Comparison of ENCODE assay signal across 15 mouse cellular contexts in the genomic region with DNA sequence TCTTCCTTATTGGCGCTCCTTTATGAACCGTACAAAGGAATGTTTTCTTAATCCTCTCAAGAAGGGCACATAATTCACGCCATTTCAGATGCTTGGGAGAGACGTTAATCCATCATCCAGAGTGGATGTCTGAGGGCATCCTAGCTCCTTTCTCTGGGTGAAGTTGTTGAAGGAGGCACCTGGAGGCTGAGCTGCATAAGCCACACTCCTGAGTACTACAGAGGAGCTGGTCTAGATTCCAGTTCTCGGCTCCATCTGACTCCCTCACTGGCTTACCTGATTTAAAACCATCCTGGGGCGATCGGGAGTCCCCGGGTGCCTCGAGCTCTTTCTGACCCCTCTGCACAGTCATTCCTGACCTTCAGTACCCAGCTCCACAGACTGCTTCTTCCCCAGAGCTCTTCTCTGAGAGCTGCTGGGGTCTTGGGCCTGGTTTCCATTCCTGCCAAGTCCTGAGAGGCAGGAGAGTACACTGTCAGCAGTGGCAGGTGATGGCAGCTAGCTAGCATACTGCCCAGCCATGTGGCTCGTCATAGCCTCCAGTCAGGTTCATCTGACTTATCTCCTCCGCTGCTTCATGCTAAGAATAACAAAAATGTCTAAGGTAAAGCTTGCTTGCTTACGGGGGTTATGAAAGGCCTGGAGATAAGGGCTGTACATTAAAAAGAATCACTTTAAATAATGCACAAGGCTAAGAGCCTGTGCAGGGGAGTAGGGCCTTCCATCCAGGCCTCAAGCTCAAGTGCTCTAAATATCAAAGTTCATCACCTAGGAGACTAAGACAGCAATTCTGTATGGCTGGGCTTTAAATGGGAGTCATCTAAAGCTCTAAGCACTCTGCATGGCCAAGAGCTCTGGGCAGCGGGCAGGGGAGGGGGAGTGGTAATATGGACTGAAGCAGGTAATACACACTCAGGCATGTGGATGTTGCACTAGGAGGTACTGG. TPM values are rescaled to one million over a fixed set of nuclear protein-coding genes. Genes with fewer than 3 reads are reported as not detected.
DNase-seq lines count a peak whose midpoint lies in the region; ATAC-seq and TF ChIP-seq lines count a peak whose summit lies in the region.
"Had no signal": no experiment of that assay in that cellular context is flagged by ENCODE, and none has a peak within 500 bp of the region (broad histone marks: within the 10 kb centered on the region; RNA-seq: fewer than 3 reads in every experiment).

No protein-coding gene starts in this region.

- H3K4me3 ChIP-seq in hindbrain, embryonic 10.5 days, result no peak overlapping the region
- no peak overlapping the region for H3K4me3 ChIP-seq in hindbrain, postnatal 0 days (ENCODE audit: low read length)
- H3K4me3 ChIP-seq in heart, embryonic 13.5 days, result no peak overlapping the region
- no peak overlapping the region for H3K4me3 ChIP-seq in kidney, embryonic 16.5 days (ENCODE audit: low read length)
- H3K4me3 ChIP-seq: limb, embryonic 13.5 days; lung, embryonic 15.5 days; megakaryocyte, embryonic 14.5 days had no signal

- WGBS in hindbrain, embryonic 10.5 days, result 76% methylated on average over 13 of the region's 13 CpGs
- 65% methylated on average over 13 of the region's 13 CpGs for WGBS in hindbrain, postnatal 0 days
- 40% methylated on average over 13 of the region's 13 CpGs for WGBS in heart, embryonic 13.5 days
- 43% methylated on average over 13 of the region's 13 CpGs for WGBS in kidney, embryonic 16.5 days

- H3K9ac ChIP-seq in hindbrain, postnatal 0 days (replicated peaks; ENCODE audit: low read length), result no peak overlapping the region
- H3K9ac ChIP-seq in heart, embryonic 13.5 days, result 0 out of 2 replicates have a peak overlapping the region, but pooled peaks have one; percentile 33
- H3K9ac ChIP-seq in kidney, embryonic 16.5 days (replicated peaks; ENCODE audit: low read length), result no peak overlapping the region
- H3K9ac ChIP-seq: limb, embryonic 13.5 days; lung, embryonic 15.5 days had no signal

- no peaks in the 10 kb centered on the region for H3K36me3 ChIP-seq in hindbrain, embryonic 10.5 days
- H3K36me3 ChIP-seq in hindbrain, postnatal 0 days (ENCODE audit: insufficient read depth, low read length), result no peaks in the 10 kb centered on the region
- peaks cover 3% of the 10 kb centered on the region; the same call in 1 of the 2 replicates for H3K36me3 ChIP-seq in heart, embryonic 13.5 days
- H3K36me3 ChIP-seq in kidney, embryonic 16.5 days (ENCODE audit: insufficient read depth, low read length), result no peaks in the 10 kb centered on the region
- H3K36me3 ChIP-seq: G1E; limb, embryonic 13.5 days; lung, embryonic 15.5 days had no signal

- H3K9me3 ChIP-seq in hindbrain, embryonic 10.5 days, result no peaks in the 10 kb centered on the region
- no peaks in the 10 kb centered on the region for H3K9me3 ChIP-seq in hindbrain, postnatal 0 days (ENCODE audit: low read length)
- H3K9me3 ChIP-seq in heart, embryonic 13.5 days, result no peaks in the 10 kb centered on the region
- no peaks in the 10 kb centered on the region for H3K9me3 ChIP-seq in kidney, embryonic 16.5 days (ENCODE audit: low read length)
- H3K9me3 ChIP-seq: G1E; limb, embryonic 13.5 days; lung, embryonic 15.5 days; megakaryocyte, embryonic 14.5 days had no signal

- no peak for DNase-seq in hindbrain, embryonic 10.5 days (ENCODE audit: low spot score)
- DNase-seq in hindbrain, postnatal 0 days (ENCODE audit: low spot score), result no peak
- peak; percentile 27 for DNase-seq in brain, embryonic 14.5 days (ENCODE audit: low read depth)
- no peak for DNase-seq in spleen, adult 12 weeks (ENCODE audit: low spot score)
- DNase-seq in cerebellum, postnatal 10 days, result no peak
- DNase-seq: cerebellum, adult 18-20 months had no signal

- TF ChIP-seq POLR2A in brain, embryonic 14.5 days (IDR thresholded peaks at IDR 0.05; ENCODE audit: borderline replicate concordance, extremely low read depth, insufficient read depth, insufficient read length, poor library complexity, severe bottlenecking), result no peak

- no peak for ATAC-seq in hindbrain, postnatal 0 days
- peak; percentile 82 for ATAC-seq in heart, embryonic 13.5 days (ENCODE audit: extremely low read depth, insufficient number of reproducible peaks, low FRiP score, low TSS enrichment)
- peak; percentile 77; the same call in 1 of the 2 replicates for ATAC-seq in kidney, embryonic 16.5 days (ENCODE audit: low FRiP score, low TSS enrichment)
- no peak for ATAC-seq in megakaryocyte-erythroid progenitor cell, adult 5-6 weeks (replicated peaks; ENCODE audit: low FRiP score, low TSS enrichment, poor library complexity, severe bottlenecking)

- H3K27ac ChIP-seq in hindbrain, embryonic 10.5 days, result peak overlapping the region; percentile 24; the same call in 1 of the 2 replicates
- no peak overlapping the region for H3K27ac ChIP-seq in hindbrain, postnatal 0 days
- H3K27ac ChIP-seq in heart, embryonic 13.5 days (replicated peaks), result peak overlapping the region; percentile 89
- no peak overlapping the region for H3K27ac ChIP-seq in kidney, embryonic 16.5 days (ENCODE audit: low read length)
- H3K27ac ChIP-seq: limb, embryonic 13.5 days; lung, embryonic 15.5 days had no signal

- peaks cover 16% of the 10 kb centered on the region for H3K4me1 ChIP-seq in hindbrain, embryonic 10.5 days (replicated peaks)
- H3K4me1 ChIP-seq in hindbrain, postnatal 0 days (ENCODE audit: insufficient read depth, low read length), result no peaks in the 10 kb centered on the region
- peaks cover 79% of the 10 kb centered on the region for H3K4me1 ChIP-seq in heart, embryonic 13.5 days
- peaks cover 7% of the 10 kb centered on the region; the same call in 1 of the 2 replicates for H3K4me1 ChIP-seq in kidney, embryonic 16.5 days (ENCODE audit: insufficient read depth, low read length)

- TF ChIP-seq CTCF in hindbrain, postnatal 0 days (IDR thresholded peaks at IDR 0.05; ENCODE audit: low read depth), result no peak
- no peak for TF ChIP-seq CTCF in brain, embryonic 14.5 days (IDR thresholded peaks at IDR 0.05; ENCODE audit: borderline replicate concordance, extremely low read depth, insufficient read depth, insufficient read length)

- H3K27me3 ChIP-seq in hindbrain, embryonic 10.5 days (ENCODE audit: insufficient read depth, poor library complexity, severe bottlenecking), result no peaks in the 10 kb centered on the region
- H3K27me3 ChIP-seq in hindbrain, postnatal 0 days (ENCODE audit: insufficient read depth, low read length), result no peaks in the 10 kb centered on the region
- no peaks in the 10 kb centered on the region for H3K27me3 ChIP-seq in heart, embryonic 13.5 days (replicated peaks)
- no peaks in the 10 kb centered on the region for H3K27me3 ChIP-seq in kidney, embryonic 16.5 days (ENCODE audit: insufficient read depth, low read length)
- H3K27me3 ChIP-seq: limb, embryonic 13.5 days; lung, embryonic 15.5 days had no signal

- H3K4me2 ChIP-seq in hindbrain, postnatal 0 days (ENCODE audit: low read depth, low read length), result no peak overlapping the region
- peak overlapping the region; percentile 39 for H3K4me2 ChIP-seq in heart, embryonic 13.5 days
- no peak overlapping the region for H3K4me2 ChIP-seq in kidney, embryonic 16.5 days (replicated peaks; ENCODE audit: low read depth, low read length)
- H3K4me2 ChIP-seq: limb, embryonic 13.5 days; lung, embryonic 15.5 days had no signal

RNA-seq across cellular contexts. Expression of gene Lpar3, which starts 57.7 kb away (rescaled TPM):
- 0.68 and 1.00 TPM in 2 replicates for polyA plus RNA-seq in hindbrain, embryonic 10.5 days (2016; fragmentation: Nextera tagmentation; extraction: Ambion mirVana)
- total RNA-seq in hindbrain, postnatal 0 days (2014; rRNA removed), result 0.58 and 0.90 TPM in 2 replicates
- 0.50 and 0.68 TPM in 2 replicates for polyA plus RNA-seq in hindbrain, postnatal 0 days (2015; fragmentation: Nextera tagmentation; extraction: Ambion mirVana)
- polyA plus RNA-seq in brain, embryonic 14.5 days (2012; rRNA removed), result 0.26 and 0.52 TPM in 2 replicates
- polyA plus RNA-seq in heart, embryonic 13.5 days (2015; fragmentation: Nextera tagmentation; extraction: Ambion mirVana), result 44.7 and 49.7 TPM in 2 replicates
- polyA plus RNA-seq in kidney, embryonic 16.5 days (2015; fragmentation: Nextera tagmentation; extraction: Ambion mirVana), result 2.2 TPM in 2 replicates
- total RNA-seq in megakaryocyte-erythroid progenitor cell, adult 5-6 weeks (2014; fragmentation: Nextera tagmentation), result not detected in 2 replicates
- total RNA-seq in megakaryocyte-erythroid progenitor cell, adult 5-6 weeks (2017), result not detected in 2 replicates
- total RNA-seq: hematopoietic stem cell, adult 5-6 weeks; neutrophil, adult 5-6 weeks had no signal
- polyA plus RNA-seq: G1E had no signal

Comparison
In these comparisons a context has a peak if more than half of its experiments do, and no peak if none do; other contexts are left out.
1. H3K27ac ChIP-seq: peak in hindbrain, embryonic 10.5 days (single experiment) and heart, embryonic 13.5 days (single experiment); none in hindbrain, postnatal 0 days (single experiment) and kidney, embryonic 16.5 days (single experiment).
2. ATAC-seq: peak in heart, embryonic 13.5 days (single experiment) and kidney, embryonic 16.5 days (single experiment); none in hindbrain, postnatal 0 days (single experiment) and megakaryocyte-erythroid progenitor cell, adult 5-6 weeks (single experiment).
3. RNA of gene Lpar3, which starts 57.7 kb away (polyA plus RNA-seq): 44.7 to 49.7 TPM in heart, embryonic 13.5 days; 2.2 TPM in kidney, embryonic 16.5 days, 0.68 to 1.00 TPM in hindbrain, embryonic 10.5 days, 0.26 to 0.52 TPM in brain, embryonic 14.5 days and 0.50 to 0.68 TPM in hindbrain, postnatal 0 days; every median in the first group is over 10 times any median in the second.